Mouse (Mus musculus): ENCODE data around the gene Tmem243. TPM values are rescaled to one million over a fixed set of nuclear protein-coding genes. Genes with fewer than 3 reads are reported as not detected.

Tmem243 gene
- polyA plus RNA-seq, 1 experiment from 2014 or later = 116 TPM

- Histone ChIP-seq H3K27me3 (replicated peaks; ENCODE audit: control insufficient read depth, insufficient read depth, low read length) (no peaks in the 10 kb centered on the region), H3K4me1 (replicated peaks; ENCODE audit: control insufficient read depth, insufficient read depth, low read length) (no peaks in the 10 kb centered on the region), H3K27ac (ENCODE audit: low read depth, low read length) (0 out of 2 replicates have a peak overlapping the region, but pooled peaks have one; percentile 5), H3K9ac (ENCODE audit: low read depth, low read length) (no peak overlapping the region), H3K9me3 (ENCODE audit: control insufficient read depth) (no peaks in the 10 kb centered on the region), H3K4me2 (replicated peaks; ENCODE audit: low read depth) (no peak overlapping the region), H3K36me3 (ENCODE audit: control insufficient read depth, insufficient read depth) (no peaks in the 10 kb centered on the region), H3K4me3 (ENCODE audit: low read depth, low read length) (no peak overlapping the region)
- 19% methylated on average over 2 of the region's 2 CpGs for WGBS
- TF ChIP-seq CTCF (IDR thresholded peaks at IDR 0.05; ENCODE audit: low read depth) = no peak
- ATAC-seq = peak; percentile 67
These were observed 31.6 kb upstream of the Tmem243 start for GRCm38 (mm10) chr5:9068886-9069285.

- Histone ChIP-seq H3K4me3 (ENCODE audit: low read depth, low read length) (no peak overlapping the region), H3K4me1 (replicated peaks; ENCODE audit: control insufficient read depth, insufficient read depth, low read length) (no peaks in the 10 kb centered on the region), H3K27ac (ENCODE audit: low read depth, low read length) (no peak overlapping the region), H3K27me3 (replicated peaks; ENCODE audit: control insufficient read depth, insufficient read depth, low read length) (no peaks in the 10 kb centered on the region), H3K4me2 (replicated peaks; ENCODE audit: low read depth) (no peak overlapping the region), H3K9me3 (ENCODE audit: control insufficient read depth) (no peaks in the 10 kb centered on the region), H3K36me3 (ENCODE audit: control insufficient read depth, insufficient read depth) (no peaks in the 10 kb centered on the region), H3K9ac (ENCODE audit: low read depth, low read length) (no peak overlapping the region)
- TF ChIP-seq CTCF (IDR thresholded peaks at IDR 0.05; ENCODE audit: low read depth) = no peak
- 32% methylated on average over 6 of the region's 6 CpGs for WGBS
- ATAC-seq = peak; percentile 76
These were observed 30.8 kb upstream of the Tmem243 start for GRCm38 (mm10) chr5:9069599-9070209.

- Histone ChIP-seq H3K9ac (ENCODE audit: low read depth, low read length) (no peak overlapping the region), H3K4me3 (ENCODE audit: low read depth, low read length) (no peak overlapping the region), H3K27ac (ENCODE audit: low read depth, low read length) (no peak overlapping the region), H3K4me2 (replicated peaks; ENCODE audit: low read depth) (no peak overlapping the region), H3K27me3 (replicated peaks; ENCODE audit: control insufficient read depth, insufficient read depth, low read length) (no peaks in the 10 kb centered on the region), H3K9me3 (ENCODE audit: control insufficient read depth) (no peaks in the 10 kb centered on the region), H3K36me3 (ENCODE audit: control insufficient read depth, insufficient read depth) (no peaks in the 10 kb centered on the region), H3K4me1 (replicated peaks; ENCODE audit: control insufficient read depth, insufficient read depth, low read length) (no peaks in the 10 kb centered on the region)
- TF ChIP-seq CTCF (IDR thresholded peaks at IDR 0.05; ENCODE audit: low read depth) = no peak
- WGBS = 85% methylated on average over 3 of the region's 3 CpGs
- ATAC-seq = no peak
These were observed 29.1 kb upstream of the Tmem243 start for GRCm38 (mm10) chr5:9071360-9071759.

- Histone ChIP-seq H3K9ac (ENCODE audit: low read depth, low read length) (no peak overlapping the region), H3K9me3 (ENCODE audit: control insufficient read depth) (no peaks in the 10 kb centered on the region), H3K27ac (ENCODE audit: low read depth, low read length) (no peak overlapping the region), H3K4me1 (replicated peaks; ENCODE audit: control insufficient read depth, insufficient read depth, low read length) (no peaks in the 10 kb centered on the region), H3K4me2 (replicated peaks; ENCODE audit: low read depth) (no peak overlapping the region), H3K4me3 (ENCODE audit: low read depth, low read length) (no peak overlapping the region), H3K27me3 (replicated peaks; ENCODE audit: control insufficient read depth, insufficient read depth, low read length) (no peaks in the 10 kb centered on the region), H3K36me3 (ENCODE audit: control insufficient read depth, insufficient read depth) (no peaks in the 10 kb centered on the region)
- peak; percentile 77 for TF ChIP-seq CTCF (IDR thresholded peaks at IDR 0.05; ENCODE audit: low read depth)
- WGBS = 70% methylated on average over 5 of the region's 5 CpGs
- 0 out of 2 replicates have a peak, but pooled peaks have one; percentile 32 for ATAC-seq
These were observed 27.2 kb upstream of the Tmem243 start for GRCm38 (mm10) chr5:9073177-9073854.

GRCm38 (mm10) chr5:9079773-9080501, 20.5 kb upstream of the Tmem243 start:
- peak; percentile 22; the same call in 1 of the 2 replicates for TF ChIP-seq CTCF (IDR thresholded peaks at IDR 0.05; ENCODE audit: low read depth)
- H3K27me3 ChIP-seq (replicated peaks; ENCODE audit: control insufficient read depth, insufficient read depth, low read length) = no peaks in the 10 kb centered on the region
- no peak overlapping the region for H3K4me3 ChIP-seq (ENCODE audit: low read depth, low read length)
- peak; percentile 95 for ATAC-seq
- peak overlapping the region; percentile 88 for H3K27ac ChIP-seq (ENCODE audit: low read depth, low read length)
- no peaks in the 10 kb centered on the region for H3K9me3 ChIP-seq (ENCODE audit: control insufficient read depth)
- 0 out of 2 replicates have a peak, but pooled peaks cover 3% of the 10 kb centered on the region for H3K4me1 ChIP-seq (replicated peaks; ENCODE audit: control insufficient read depth, insufficient read depth, low read length)
- H3K9ac ChIP-seq (ENCODE audit: low read depth, low read length) = no peak overlapping the region
- H3K36me3 ChIP-seq (ENCODE audit: control insufficient read depth, insufficient read depth) = no peaks in the 10 kb centered on the region
- no peak overlapping the region for H3K4me2 ChIP-seq (replicated peaks; ENCODE audit: low read depth)
